Mouse (Mus musculus): ENCODE data around the gene Trmt2a.

DNA sequence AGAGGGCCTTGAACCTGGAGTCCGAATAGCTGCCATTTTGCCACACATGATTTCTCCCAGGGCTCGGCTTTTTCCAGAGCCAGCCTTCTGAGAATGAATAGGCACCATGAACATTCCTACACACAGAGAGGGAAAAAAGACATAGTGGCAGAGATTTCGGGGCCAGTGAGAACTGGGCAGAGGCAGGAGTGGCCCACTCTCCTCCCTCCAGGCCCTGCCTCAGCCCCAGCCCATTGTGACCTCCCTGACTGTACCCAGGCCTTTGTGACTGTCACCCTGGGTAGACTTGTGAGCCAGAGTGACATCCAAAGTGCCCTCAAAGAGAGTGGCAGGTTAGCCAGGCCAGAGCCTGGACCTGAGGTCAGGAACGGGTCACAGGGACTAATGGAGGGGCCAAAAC lies 30.9 kb upstream of the Trmt2a start, which contains the start of gene Ccdc188:
- TF ChIP-seq GATA2 (IDR thresholded peaks at IDR 0.05; ENCODE audit: borderline replicate concordance, low read depth, low read length) (no peak), CTCF (IDR thresholded peaks at IDR 0.05; ENCODE audit: low read depth, low read length) (no peak)

Data from G1E (cell line).